Mouse (Mus musculus): ENCODE measurements at regions not wholly inside any gene's neighbourhood (a gene's known extent, or its start where the extent isn't known, plus 50 kb on each side); places are given as distances from the start of the nearest gene placed in this dataset.

DNA sequence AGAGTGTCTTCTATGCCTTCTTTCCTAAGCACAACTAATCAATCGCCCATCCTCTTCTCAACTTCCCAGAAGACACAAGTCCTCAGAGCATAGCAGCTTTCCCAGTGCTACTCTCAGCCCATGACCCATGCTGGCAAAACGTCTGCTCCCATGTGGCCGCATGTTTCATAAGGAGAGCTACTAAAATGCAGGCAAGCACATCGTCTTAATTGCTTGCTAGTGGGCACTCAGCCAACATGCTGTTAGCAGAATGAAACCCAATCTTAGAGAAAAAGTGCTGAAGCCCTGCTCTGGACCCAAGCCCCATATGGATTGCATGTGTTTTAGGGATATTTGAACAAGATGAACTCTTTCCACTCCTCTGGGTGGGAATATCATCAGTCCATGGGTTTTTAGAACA lies 1348.2 kb upstream of the Zeb2 start:
- TF ChIP-seq POLR2A (IDR thresholded peaks at IDR 0.05; ENCODE audit: low read depth, low read length): no peak
- TF ChIP-seq CTCF (IDR thresholded peaks at IDR 0.05; ENCODE audit: extremely low read depth, insufficient read depth, insufficient read length, insufficient replicate concordance): no peak
